Mouse (Mus musculus) erythroblast, embryonic 14.5 days (primary cell): ENCODE results near the gene Myadml2. TPM values are rescaled to one million over a fixed set of nuclear protein-coding genes. Genes with fewer than 3 reads are reported as not detected.
A peak's percentile ranks its signal among the peaks of the same experiment; 100 is the strongest.

ENCODE experiments used
- H3K27me3 ChIP-seq: 2 replicates; pipeline ENCODE4 v1.6.1; 2012; ENCODE audit warnings: inconsistent platforms; ENCODE audit not compliant: control insufficient read depth
- H3K36me3 ChIP-seq: 2 replicates; pipeline ENCODE4 v1.6.1; 2012; ENCODE audit warnings: mild to moderate bottlenecking, inconsistent platforms; ENCODE audit not compliant: control insufficient read depth
- H3K4me1 ChIP-seq: 2 replicates; pipeline ENCODE4 v1.6.1; 2012; ENCODE audit warnings: inconsistent platforms; ENCODE audit not compliant: control insufficient read depth
- H3K4me3 ChIP-seq: replicated peaks from 2 replicates; pipeline ENCODE3; 2012; ENCODE audit warnings: moderate library complexity, mild to moderate bottlenecking, inconsistent platforms
- H3K9me3 ChIP-seq: 2 replicates; pipeline ENCODE4 v1.6.1; 2012; ENCODE audit warnings: low read length, inconsistent platforms, mixed read lengths; ENCODE audit not compliant: control insufficient read depth
- GATA1 ChIP-seq: IDR thresholded peaks from 2 replicates; pipeline ENCODE4 v1.6.1; 2012; ENCODE audit warnings: low read length, inconsistent platforms, mixed read lengths
- TAL1 ChIP-seq: IDR thresholded peaks from 3 replicates; pipeline ENCODE4 v1.6.1; 2012; ENCODE audit warnings: low read length, inconsistent platforms, mixed read lengths
- polyA plus RNA-seq: library from polyadenylated mRNA; stranded (reverse); fragments of >175 nt; gene quantifications from 2 replicates; pipeline ENCODE4 v1.2.3, GENCODE M21; 2012

Myadml2 gene
- polyA plus RNA-seq, 1 experiment, result not detected

- no peak overlapping the region for H3K4me3 ChIP-seq
- peaks cover 15% of the 10 kb centered on the region for H3K27me3 ChIP-seq
- peaks cover 83% of the 10 kb centered on the region for H3K36me3 ChIP-seq
- no peak for TF ChIP-seq TAL1
- no peak for TF ChIP-seq GATA1
- no peaks in the 10 kb centered on the region for H3K9me3 ChIP-seq
- H3K4me1 ChIP-seq, result peaks cover 34% of the 10 kb centered on the region
Observed at GRCm38 (mm10) chr11:120610477-120611046, 37.4 kb downstream of the Myadml2 start.

DNA sequence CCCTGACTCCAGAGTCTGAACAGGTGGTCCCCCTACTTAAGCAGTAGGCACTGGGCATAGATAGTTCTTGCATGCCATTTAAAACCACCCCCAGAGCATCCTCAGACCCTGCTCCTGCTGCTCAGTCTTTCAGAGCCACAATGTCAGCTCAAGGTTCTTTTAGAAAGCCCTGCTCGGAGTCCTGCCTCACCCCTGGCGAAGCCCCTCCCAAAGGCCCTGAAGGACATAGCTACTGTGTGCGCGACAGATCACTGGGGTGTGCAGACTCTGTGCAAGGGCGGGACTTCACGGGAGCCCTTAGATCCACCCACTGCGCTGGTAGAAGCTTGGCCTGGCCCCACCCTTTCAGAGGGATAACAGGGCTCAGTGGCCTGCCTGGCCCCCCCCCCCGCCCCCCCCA lies 38.7 kb downstream of the Myadml2 start:
- H3K9me3 ChIP-seq, result no peaks in the 10 kb centered on the region
- H3K27me3 ChIP-seq, result peaks cover 15% of the 10 kb centered on the region
- H3K36me3 ChIP-seq, result peaks cover 85% of the 10 kb centered on the region
- H3K4me1 ChIP-seq, result peaks cover 39% of the 10 kb centered on the region
- no peak for TF ChIP-seq GATA1
- no peak for TF ChIP-seq TAL1
- no peak overlapping the region for H3K4me3 ChIP-seq

DNA sequence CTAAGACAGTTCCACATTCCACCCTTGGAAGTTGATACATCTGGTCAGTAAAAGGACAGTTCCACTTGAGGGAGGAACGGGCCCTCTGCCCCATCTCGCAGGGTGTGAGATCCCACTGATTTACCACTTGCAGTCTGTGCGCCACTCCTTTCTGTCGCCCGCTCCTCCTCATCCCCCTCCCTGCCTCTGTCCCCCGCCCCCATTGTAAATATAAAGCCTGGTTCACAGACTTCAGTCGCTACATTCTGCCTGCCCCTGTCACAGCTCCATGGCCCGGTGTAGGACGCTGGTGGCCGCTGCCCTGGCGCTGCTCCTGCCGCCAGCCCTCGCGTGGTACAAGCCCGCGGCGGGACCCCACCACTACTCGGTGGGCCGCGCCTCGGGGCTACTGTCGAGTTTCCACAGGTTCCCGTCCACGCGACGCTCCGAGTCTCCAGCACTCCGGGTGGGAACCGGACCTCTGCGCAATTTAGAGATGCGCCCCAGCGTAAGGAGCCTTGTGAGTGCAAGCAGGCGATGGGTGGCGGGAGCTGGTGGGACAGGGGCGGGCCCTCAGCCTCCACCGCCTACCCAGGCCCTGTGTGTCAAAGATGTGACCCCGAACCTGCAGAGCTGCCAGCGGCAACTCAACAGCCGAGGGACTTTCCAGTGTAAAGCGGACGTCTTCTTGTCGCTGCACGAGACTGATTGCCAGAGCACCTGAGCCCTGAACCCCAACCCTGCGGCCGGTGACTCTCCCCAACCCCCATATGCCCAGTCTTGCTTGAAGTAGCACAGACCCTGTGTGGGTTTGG lies 39.5 kb downstream of the Myadml2 start, which contains the start of gene Npb:
Gene Npb, plus strand, starts transcription at position 237 of the 794 bp plus-strand sequence.
- Histone ChIP-seq H3K27me3 (peaks cover 15% of the 10 kb centered on the region), H3K36me3 (peaks cover 84% of the 10 kb centered on the region), H3K4me3 (peak within 1 kb of the TSS; percentile 15), H3K9me3 (no peaks in the 10 kb centered on the region), H3K4me1 (peaks cover 44% of the 10 kb centered on the region)
- TF ChIP-seq GATA1 (no peak), TAL1 (no peak)

- H3K4me3 ChIP-seq, result no peak overlapping the region
- no peak for TF ChIP-seq GATA1
- no peak for TF ChIP-seq TAL1
- H3K36me3 ChIP-seq, result peaks cover 83% of the 10 kb centered on the region
- peaks cover 15% of the 10 kb centered on the region for H3K27me3 ChIP-seq
- H3K9me3 ChIP-seq, result no peaks in the 10 kb centered on the region
- H3K4me1 ChIP-seq, result peaks cover 57% of the 10 kb centered on the region
Observed at GRCm38 (mm10) chr11:120606764-120607163, 41.2 kb downstream of the Myadml2 start.

DNA sequence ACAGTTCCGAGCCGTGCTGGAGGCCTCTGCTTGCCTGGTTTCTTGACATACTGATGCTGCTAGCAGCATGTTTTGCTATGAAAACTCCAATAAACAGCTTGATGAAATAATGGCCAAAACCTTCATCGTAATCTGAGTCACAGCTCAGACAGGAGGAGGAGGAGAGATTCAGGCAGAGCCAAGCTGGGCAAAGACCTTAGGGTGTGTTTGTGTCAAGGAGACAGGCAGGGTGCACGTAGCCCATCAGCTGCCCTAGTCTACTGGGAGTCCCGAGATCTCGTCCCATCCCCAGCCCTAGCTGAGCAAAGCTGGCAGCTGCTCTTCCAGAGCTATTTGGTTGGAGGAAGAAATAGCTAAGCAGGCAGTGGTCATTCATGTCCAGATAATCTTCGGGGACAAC lies 42.3 kb downstream of the Myadml2 start:
- Histone ChIP-seq H3K36me3 (peaks cover 80% of the 10 kb centered on the region), H3K9me3 (no peaks in the 10 kb centered on the region), H3K27me3 (peaks cover 15% of the 10 kb centered on the region), H3K4me3 (no peak overlapping the region), H3K4me1 (peaks cover 61% of the 10 kb centered on the region)
- TF ChIP-seq TAL1 (no peak), GATA1 (no peak)

- TF ChIP-seq TAL1 (no peak), GATA1 (no peak)
- peaks cover 9% of the 10 kb centered on the region for H3K27me3 ChIP-seq
- no peaks in the 10 kb centered on the region for H3K9me3 ChIP-seq
- H3K4me3 ChIP-seq, result peak overlapping the region; percentile 33
- H3K4me1 ChIP-seq, result peaks cover 68% of the 10 kb centered on the region
- H3K36me3 ChIP-seq, result peaks cover 76% of the 10 kb centered on the region
Observed at GRCm38 (mm10) chr11:120603545-120603944, 44.4 kb downstream of the Myadml2 start.

GRCm38 (mm10) chr11:120600716-120601115 lies 47.2 kb downstream of the Myadml2 start:
- no peak overlapping the region for H3K4me3 ChIP-seq
- no peaks in the 10 kb centered on the region for H3K27me3 ChIP-seq
- TF ChIP-seq TAL1, result no peak
- TF ChIP-seq GATA1, result no peak
- peaks cover 75% of the 10 kb centered on the region for H3K36me3 ChIP-seq
- peaks cover 80% of the 10 kb centered on the region for H3K4me1 ChIP-seq
- H3K9me3 ChIP-seq, result no peaks in the 10 kb centered on the region

- H3K36me3 ChIP-seq, result peaks cover 75% of the 10 kb centered on the region
- peak overlapping the region; percentile 97 for H3K4me3 ChIP-seq
- no peak for TF ChIP-seq TAL1
- no peak for TF ChIP-seq GATA1
- peaks cover 82% of the 10 kb centered on the region for H3K4me1 ChIP-seq
- H3K27me3 ChIP-seq, result no peaks in the 10 kb centered on the region
- no peaks in the 10 kb centered on the region for H3K9me3 ChIP-seq
Observed at GRCm38 (mm10) chr11:120598990-120599549, 48.9 kb downstream of the Myadml2 start.
